Mouse (Mus musculus): ENCODE measurements at regions not wholly inside any gene's neighbourhood (a gene's known extent, or its start where the extent isn't known, plus 50 kb on each side); places are given as distances from the start of the nearest gene placed in this dataset.

DNA sequence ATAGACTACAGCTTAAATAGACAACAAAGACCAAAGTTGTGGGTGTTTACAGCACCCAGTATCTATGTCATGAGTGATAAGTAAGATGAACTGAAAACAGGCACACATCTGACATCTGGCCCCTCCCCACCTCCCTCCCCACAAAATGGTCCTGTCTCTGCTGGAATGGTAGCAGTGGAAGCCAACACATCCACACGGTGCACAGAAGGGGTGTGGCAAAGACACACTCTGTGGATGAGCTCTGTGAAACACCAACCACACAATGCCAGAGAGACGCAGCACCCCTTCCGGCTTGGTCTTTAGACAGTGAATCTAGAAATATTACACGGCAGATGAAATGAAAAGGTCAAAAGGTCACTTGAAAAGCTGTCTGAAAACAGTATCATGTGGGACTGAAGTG is 85.6 kb downstream of the Fgf18 start:
- DNase-seq, result no peak

DNA sequence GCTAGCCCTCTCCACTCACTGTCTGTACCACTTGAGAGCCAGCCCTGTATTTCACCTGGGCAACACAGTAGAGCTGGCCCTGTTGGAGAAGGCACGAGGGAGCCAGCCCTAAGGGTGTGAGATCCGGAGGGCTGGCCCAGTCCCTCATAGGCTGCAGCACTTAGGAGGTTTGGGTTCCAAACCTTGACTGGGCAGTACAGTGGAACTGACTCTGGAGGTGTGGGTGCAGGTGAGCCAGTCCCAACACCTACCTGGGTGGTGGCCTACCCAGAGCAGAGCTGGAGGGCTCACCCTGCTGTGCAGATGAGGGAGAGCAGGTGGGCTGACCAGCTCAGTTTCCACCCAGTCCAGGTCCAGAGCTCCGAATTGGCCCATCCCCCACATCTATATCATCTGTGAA is 86.8 kb downstream of the Fgf18 start:
- DNase-seq, result no peak

DNA sequence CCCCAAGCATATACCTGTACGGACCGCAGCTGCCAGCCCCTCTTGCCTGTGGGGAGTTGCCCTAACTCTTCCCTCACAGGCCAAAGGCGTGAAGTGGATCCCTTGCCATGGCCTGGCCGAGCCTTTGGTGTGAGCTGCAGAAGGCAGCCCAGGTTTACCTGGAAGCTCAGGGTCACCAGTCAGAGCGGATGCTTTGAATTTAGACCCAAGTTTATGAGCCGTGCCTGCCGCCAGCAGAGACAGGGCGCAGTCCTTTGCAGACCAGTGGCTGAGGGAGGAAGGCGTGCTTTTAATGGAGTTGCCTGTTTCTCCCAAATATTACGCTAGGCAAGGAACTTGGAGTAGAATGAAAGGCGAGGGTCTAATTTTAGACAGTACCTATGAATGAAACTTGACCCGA is 97.0 kb downstream of the Fgf18 start:
- DNase-seq, result no peak

DNA sequence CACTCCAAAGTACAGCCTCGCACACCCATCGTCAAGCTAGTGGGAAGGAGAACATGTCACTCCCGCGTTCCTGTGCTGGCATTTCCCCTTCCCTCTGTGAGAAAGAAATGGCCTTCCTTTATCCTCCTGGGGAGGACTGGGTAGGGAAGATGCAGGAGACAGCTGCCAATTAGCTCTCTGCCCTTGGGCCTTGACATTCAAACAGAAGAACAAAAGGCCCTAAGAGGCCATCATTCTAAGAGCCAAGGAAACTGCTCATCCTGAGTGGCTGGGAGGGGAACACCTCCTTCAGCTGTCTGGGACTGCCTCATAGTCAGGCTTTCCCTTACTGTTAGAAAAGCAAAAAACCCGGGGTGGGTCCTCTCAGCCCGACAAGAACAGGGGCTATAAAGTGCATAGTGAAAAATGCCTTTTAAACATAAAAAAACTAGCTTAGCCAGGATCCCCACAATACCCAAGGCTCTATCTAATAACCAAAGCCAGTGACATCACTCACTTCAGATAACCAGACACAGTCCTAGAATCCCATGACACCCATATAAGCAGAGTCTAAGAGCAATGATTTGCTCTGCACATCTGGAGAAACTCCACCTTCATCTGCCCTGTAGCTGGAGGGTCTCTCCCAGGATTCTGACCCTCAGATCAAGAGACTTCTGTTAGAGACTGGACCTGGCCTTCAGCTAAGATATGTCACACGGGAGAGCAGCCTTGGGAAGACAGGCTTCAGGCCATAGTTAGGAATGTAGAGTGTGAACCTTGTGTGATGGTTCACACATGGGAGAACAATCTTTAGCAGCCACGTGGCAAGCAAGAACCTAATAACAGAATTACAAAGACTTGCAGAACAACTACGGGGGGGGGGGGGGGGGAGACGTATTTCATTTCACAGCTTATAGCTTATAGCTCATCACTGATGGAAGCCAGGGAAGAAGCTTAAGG is 107.1 kb downstream of the Fgf18 start:
- no peak for DNase-seq

DNA sequence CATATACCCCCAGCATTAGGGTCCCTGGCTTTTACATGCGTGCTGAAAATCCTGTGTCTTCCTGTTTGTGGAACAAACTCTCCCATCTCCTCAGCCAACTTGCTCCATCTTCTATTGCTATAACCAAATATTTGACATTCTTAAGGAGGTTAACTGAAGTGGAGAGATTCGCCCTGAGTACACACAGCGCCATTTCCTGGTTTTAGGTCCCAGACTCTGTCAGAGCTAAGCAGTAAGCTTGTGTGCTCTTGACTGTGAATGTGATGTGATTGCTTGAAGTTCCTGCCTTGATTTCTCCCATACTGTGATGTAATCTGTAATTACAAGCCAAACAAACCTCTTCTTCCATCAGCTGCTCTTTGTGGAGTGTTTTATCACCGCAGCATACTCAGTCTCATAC is 110.8 kb downstream of the Fgf18 start:
- DNase-seq, result no peak

DNA sequence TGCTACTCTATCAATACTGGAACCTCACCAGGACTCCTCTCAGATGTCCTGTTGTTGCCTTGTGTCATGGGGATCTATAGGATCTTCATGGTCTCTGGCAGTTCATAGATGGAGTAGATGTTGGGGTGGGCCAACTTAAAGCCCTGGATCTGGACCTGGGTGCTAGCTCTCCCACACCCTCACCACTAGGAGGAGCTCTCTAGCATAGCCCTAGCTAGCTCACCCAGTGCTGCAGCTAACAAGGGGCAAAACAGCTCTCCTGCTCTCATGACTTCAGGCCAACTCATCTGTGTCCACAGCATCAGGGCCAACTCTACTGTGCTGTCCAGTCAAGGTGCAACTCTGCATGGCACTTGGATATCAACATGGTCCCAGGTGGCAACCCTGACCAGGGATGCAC is 118.3 kb downstream of the Fgf18 start:
- DNase-seq, result peak; percentile 23

DNA sequence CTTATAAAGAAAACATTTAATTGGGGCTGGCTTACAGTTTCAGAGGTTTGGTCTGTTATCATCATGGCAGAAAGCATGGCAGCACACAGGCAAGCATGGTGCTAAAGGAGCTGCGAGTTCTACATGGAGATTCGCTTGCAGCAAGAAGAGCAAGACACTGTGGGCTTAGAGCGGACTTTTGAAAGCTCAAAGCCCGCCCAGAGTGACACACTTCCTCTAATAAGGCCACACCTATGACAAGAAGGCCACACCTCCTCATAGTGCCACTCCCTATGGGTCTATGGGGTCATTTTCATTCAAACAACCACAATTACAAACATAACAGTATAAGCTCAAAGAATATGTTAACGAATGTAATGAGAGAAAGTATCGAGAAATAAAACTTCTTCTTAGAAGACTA is 120.1 kb downstream of the Fgf18 start:
- DNase-seq, result no peak

DNA sequence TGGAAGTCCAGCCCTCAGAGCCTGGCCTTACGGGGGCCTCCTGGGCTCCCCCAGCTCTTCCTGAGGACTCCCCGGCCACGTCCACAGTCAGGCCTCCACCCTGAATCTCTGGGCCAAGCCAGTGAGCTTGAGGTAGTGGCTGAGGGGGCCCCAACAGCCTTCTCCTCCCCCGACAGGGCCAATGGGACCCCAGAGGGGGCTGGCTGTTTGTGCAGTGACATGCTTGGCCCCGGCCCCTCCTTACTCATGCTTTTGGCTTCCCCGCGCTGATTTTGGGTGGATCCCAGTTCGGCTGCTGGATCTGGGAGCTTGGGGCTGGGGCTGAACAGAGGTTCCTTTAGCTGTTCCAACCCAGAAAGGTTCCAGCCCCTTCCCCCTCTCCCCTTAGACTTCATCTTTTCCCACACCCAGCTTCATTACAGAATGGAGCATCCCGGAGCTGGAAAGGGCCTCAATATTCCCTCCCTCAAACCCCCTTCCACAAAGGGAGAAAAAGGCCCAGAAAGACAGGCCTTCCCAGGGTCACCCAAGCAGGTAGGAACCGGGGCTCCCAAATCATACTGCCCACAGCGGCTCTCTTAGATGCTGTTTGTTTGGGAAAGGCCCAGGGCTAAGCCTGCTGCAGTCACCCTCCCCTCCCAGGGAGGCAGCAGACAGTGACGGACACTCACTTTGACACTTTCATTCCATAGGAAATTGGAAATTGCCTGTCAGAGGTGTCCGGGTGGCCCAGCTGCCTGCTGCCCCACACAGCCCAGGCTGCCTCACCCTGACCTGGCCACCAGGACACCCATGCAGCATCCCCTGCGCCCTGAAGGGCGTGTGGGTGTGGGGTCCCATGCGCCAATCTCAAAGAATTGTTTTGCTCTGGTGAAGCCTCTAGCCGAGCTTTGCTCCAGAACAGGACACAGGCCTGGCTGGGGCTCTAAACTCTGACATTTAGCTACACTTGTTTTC is 133.7 kb downstream of the Fgf18 start:
- DNase-seq, result no peak

DNA sequence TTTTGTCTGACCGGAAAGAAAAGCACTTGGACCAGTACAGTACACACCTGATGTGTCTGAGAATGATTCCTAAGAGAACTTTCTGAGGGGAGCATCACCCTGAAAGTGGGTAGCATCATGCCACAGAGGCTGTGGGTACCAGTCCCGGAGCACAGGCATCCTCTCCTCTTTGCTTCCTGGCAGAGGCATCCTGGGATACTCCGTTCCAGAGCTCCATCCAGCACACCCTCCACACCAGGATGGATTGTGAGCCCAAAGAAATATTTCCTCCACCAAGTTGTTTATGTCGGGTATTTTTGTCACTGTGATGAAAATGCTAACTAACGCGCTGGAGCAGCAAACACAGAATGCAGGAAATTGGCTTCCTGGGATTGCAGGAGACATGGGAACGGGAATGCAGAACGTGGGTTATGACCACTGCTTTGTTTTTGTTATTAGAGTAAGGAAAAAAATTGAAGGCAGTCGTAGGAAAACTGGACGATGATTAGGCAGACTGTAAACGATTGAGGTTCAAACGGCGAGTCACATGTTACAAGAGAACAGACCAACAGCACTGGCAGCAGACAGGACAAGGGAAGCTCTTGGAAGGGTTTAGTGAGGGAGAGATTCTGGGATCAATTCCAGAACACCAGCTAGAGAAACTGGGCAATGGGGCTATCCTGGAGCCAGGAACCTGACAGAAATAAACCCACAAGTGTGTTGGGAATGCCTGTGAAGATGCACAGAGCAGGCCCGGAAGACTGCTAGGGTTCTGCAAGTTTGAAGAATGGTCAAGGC is 134.6 kb downstream of the Fgf18 start:
- no peak for DNase-seq

DNA sequence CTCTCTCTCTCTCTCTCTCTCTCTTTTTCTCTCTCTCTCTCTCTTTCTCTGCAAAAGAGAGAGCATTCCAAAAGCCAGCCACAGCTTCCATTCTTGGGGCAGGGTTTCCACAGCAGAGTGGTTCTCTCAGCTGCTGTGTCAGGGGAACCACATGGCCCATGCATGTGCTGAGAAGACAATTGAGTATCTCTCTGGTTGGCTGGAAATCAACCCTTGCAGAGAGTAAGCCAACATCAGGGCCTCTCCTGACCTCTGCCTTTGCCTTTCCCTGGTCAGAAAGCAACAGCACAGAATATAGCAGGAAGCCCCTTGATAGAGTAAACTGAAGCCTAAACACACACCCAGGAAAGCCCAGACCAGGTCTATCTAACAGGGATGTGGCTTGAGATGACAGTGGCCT is 138.6 kb downstream of the Fgf18 start:
- DNase-seq, result no peak

DNA sequence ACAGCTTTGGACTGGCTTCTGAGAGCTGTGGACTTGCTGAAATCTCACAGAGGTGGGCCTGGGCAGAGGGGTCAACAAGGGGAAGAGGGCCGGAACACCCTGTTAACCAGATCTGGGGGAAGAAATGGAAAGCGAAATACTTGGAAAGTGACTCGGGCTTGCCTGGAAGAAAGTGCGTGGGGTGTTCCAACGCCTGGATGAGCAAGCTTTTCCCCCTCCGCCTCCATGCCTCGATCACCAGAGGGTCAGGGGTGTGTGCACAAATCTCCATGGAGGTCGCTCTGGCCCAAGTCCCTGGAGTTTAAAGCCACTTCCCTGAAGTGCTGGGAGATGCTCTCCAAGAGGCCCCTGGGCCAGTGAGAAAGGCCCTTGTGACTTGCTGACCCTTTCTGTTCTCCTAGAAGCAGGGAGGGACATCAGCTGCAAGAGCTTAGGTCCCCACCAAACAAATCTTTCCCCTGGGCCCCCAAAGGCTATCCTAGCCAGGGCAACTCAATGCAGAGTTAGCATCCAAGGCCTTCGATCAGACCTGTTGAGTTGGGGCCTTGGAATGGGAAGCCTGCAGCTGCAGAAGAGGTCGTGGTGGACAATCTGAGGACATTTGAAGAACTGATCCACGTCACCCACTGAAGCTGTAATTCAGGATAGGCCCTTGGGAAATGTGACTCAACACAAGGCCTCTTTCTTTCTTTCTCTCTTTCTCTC is 139.2 kb downstream of the Fgf18 start:
- no peak for DNase-seq

DNA sequence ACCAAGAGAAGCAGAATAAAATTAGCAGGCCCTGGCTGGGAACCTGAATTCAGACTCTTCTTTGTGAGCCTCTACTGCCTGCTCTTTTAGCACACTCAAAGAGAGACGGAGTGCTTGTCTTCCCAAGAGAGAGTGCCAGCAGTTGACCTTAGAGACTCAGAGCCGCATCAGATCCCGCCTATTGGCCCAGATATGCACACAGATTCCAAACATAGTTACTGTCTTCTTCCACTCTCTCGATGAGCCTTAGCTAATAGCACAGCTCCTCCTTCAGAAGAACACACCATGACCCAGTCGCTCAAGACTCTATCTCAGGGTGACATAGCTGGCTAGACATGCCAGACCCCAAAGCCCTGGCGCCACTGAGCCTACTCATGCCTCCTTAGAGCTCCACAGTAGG is 139.8 kb downstream of the Fgf18 start:
- no peak for DNase-seq

DNA sequence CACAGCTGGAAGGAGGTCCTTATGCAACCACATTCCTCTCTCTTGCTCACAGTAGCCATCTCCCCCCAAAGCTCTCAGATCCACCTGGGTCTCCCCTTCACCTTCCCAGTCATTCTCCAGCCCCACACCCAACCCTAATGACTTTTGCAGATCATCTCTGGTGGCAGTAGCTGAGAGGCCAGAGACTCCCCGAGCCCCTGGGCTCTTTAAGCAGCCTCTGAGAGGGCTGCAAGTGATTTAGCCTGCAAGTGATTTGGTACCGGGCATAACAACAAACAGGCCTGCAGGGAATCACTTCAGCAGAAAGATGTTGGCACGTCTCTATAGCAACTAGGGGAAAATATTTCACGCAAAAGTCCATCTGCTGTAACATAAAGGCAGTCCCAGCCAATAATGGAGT is 142.0 kb downstream of the Fgf18 start:
- DNase-seq, result peak; percentile 32

DNA sequence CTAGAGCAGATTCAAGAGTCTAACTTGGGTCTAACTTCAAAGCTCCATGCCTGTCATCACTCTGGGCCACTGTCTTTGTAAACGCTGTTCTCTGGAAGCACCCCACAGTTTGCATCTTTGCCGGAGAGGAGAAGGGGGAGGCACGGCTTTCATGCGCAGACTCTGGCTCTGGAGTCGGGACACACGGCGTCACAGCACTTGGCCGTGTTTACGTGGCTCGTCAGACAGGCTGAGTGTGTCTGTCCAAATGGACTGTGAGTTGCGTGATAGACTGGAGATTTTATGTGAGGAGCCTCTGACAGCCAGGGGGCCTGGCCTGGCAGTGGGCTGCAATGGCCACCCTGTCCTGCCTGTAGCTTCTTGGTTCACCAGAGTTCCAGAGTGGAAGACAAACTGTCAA is 142.6 kb downstream of the Fgf18 start:
- no peak for DNase-seq

DNA sequence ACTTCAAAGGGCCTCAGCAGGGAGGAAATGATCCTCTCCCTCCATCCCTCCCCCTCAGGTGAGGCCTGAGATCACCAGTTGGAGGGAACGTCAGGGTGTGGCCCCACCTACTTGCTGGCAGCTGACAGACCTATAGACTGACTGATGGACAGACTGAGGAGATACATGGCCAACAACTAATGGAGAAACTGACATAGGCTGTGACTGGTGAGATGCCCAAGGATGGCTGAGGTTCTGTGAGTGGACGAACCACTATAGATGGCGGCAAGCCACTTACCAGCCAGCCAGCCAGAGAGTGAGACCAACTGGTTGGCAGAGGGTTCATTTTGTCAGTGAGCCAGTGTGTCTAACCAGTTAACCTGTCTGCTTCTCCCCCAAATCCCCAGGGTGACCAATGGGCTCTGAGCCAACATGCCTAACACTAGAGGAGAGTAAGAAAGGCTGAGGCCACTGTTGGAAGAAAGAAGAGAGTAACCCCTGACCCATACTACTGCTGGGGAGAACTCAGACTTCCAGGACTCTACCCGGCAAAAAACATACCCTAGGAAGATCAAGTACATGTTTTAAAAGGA is 147.4 kb downstream of the Fgf18 start:
- DNase-seq, result no peak

DNA sequence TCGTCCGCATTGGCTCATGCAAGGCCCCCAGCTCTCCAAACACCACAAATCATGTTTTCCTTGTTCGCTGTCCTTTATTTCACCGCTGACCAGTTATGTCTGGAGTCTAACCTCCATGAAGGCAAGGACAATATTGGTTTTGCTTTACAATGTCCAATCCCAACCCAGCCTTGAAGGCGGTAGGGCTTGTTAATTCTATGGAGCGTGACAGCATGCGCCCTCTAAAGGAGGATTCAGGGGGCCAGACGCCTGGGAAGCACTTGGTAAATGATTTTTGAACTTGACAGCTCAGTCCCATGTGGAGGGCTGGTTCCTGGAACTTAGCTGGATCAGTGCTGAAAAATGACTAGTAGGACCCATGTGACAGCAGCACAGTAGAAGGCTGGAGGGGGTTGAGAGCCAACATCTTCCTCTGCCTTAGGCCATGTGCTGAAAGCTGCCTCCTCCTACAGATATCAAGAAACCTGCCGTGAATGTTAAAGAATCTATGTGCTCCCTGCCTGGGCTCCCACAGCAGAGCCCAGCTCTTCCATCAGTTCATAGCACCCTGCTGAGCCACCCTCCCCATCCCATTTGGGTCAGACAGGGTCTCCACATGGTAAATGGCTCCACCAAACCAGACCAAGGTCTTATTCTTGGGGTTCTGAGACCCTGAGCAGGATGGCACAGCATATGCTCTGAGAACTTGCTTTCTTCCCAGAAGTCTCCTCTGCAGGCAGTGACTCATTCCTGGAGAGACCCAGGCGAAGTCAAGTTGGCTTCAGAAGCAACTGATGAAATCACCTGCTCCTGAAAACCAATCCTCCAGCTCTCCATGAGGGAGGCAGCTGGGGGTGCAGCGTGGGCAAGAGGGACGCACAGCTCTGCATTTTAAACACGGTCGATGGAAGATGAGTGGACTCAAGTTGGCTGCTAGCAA is 148.3 kb downstream of the Fgf18 start:
- no peak for DNase-seq

DNA sequence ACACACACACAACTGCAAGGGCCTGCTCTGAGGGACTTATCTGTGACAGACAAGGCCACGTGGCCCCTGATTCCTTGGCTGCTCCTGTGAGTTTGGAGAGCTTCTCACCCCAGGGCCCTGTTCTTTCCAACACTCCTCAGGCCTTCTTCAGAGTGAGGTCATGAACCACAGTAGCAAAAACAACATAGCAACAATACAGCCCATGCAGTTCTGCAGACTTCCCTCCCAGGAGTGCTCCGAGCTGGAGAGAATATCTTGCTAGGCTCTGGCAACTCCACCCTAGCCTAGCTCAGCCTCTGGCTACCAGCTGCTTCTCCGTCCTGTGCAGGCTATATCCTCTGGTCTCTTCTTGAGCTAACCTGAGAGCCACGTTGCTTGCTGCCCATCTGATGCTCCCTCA is 152.8 kb downstream of the Fgf18 start:
- DNase-seq, result no peak

DNA sequence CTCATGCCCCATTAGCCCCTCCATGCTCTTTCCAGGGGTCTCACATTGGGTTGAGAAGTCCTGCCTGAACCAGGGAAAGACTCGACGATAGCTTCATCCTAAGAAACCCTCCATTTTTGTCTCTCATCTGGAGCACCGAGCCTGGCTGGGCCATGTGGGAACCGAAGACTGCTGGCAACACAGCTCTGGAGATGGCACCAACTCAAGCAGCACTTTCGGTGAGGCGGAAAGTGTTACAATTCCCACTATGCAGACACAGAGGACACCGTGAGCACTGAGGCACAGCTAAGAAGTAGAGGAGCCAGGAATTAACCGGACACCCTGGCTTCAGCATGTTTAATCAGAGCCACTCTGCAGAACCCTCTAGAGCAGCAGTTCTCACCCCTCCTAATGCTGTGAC is 153.8 kb downstream of the Fgf18 start:
- no peak for DNase-seq

DNA sequence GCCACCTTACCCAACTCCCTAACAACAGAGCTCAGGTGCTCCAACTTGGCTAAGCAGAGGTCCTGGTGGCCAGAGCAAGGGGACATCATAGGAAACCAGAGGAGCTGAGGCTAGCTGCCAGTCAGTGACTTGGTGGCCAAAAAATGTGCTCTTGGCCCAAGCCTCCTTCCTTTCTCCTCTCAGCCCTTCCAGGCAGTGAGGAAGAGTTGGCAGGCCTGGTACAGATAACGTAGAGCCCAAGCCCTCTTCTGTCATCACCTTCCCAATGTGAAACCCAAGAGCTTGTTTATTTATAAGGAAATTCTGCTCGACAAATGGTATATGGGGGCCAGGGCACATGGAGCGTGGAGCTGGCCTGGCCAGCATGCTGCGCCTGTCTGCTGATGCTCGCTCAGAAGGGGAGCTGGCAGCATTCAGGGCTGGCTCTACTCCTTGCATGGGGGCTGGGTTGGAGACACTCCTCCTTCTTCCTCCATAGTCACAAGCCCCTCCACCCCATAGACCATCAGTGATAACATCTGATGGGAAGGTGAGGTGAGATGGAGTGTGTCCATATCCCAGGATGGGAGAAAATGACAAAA is 156.1 kb downstream of the Fgf18 start:
- no peak for DNase-seq

DNA sequence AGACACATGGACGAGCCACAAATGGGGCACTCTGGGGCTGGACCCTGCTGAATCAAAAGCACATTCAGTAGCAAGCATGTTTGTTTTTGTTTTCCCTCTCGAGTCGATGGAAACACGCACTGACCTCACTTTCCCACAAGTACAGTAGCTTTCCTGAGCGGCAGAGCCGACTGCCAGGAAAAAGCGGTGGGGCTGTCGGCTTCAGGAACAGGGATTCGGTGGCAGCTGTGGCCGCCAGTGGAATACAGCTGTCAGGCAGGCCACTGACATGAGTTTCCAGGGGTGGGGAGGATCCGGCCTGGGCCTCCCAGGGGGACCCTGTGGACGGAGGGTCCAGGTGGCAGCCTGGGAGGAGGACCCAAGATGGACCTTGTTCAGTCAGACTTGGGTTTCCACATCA is 157.0 kb downstream of the Fgf18 start:
- no peak for DNase-seq

DNA sequence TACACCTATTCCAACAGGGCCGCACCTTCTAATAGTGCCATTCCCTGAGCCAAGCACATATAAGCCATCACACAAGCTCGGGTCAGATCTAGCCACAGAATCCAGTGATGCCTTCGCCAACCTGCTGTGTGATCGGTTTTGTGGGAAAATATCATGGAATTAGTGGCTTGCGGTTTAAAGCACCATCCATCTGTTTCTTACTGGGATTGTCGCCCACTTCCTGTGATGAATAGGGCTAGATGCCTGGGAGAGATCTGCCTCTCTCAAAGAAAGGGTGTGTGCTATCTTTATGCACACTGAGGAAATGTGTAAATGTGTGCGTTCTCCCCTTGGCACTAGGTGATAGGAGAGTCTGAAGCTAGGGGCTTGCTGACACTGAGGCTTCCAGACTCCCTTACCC is 154.5 kb upstream of the Smim23 start:
- DNase-seq, result no peak
